Mouse (Mus musculus) embryonic facial prominence, embryonic 11.5 days (tissue): ENCODE results near the gene Olfr789. TPM values are rescaled to one million over a fixed set of nuclear protein-coding genes. Genes with fewer than 3 reads are reported as not detected.

ENCODE experiments used
- ATAC-seq: fragments of 200-750 bp; cut with Nextera tagmentation; replicated peaks from 2 replicates; pipeline ENCODE4 v1.8.0; 2017; ENCODE audit warnings: low read depth; ENCODE audit not compliant: insufficient number of reproducible peaks, low FRiP score, low TSS enrichment
- DNase-seq: peaks from one replicate; pipeline ENCODE4 v3.0.0-alpha.2; 2015; ENCODE audit warnings: low spot score
- H3K27ac ChIP-seq: fragments of 300-500 bp; sonication (generic); replicated peaks from 2 replicates; pipeline ENCODE4 v1.5.1; 2014; ENCODE audit warnings: mild to moderate bottlenecking, low read depth, low read length, control low read depth
- H3K27me3 ChIP-seq: fragments of 300-500 bp; sonication (generic); 2 replicates; pipeline ENCODE4 v1.6.1; 2014; ENCODE audit warnings: mild to moderate bottlenecking, low read length, moderate library complexity, mixed read lengths; ENCODE audit not compliant: control insufficient read depth, insufficient read depth
- H3K36me3 ChIP-seq: fragments of 300-500 bp; sonication (generic); replicated peaks from 2 replicates; pipeline ENCODE4 v1.6.1; 2014; ENCODE audit warnings: low read depth, mild to moderate bottlenecking, low read length, moderate library complexity, mixed read lengths; ENCODE audit not compliant: control insufficient read depth, insufficient read depth
- H3K4me1 ChIP-seq: fragments of 300-500 bp; sonication (generic); 2 replicates; pipeline ENCODE4 v1.6.1; 2014; ENCODE audit warnings: low read length, mixed read lengths; ENCODE audit not compliant: control insufficient read depth, insufficient read depth
- H3K4me2 ChIP-seq: fragments of 300-500 bp; sonication (generic); 2 replicates; pipeline ENCODE4 v1.6.1; 2014; ENCODE audit warnings: low read depth, mild to moderate bottlenecking, control low read depth, low read length, moderate library complexity
- H3K4me3 ChIP-seq: fragments of 300-500 bp; sonication (generic); 2 replicates; pipeline ENCODE4 v1.5.1; 2014; ENCODE audit warnings: low read depth, low read length, control low read depth
- H3K9ac ChIP-seq: fragments of 300-500 bp; sonication (generic); replicated peaks from 2 replicates; pipeline ENCODE4 v1.6.1; 2014; ENCODE audit warnings: mild to moderate bottlenecking, control low read depth, low read length
- H3K9me3 ChIP-seq: fragments of 300-500 bp; sonication (generic); replicated peaks from 2 replicates; pipeline ENCODE4 v1.6.1; 2016; ENCODE audit warnings: mild to moderate bottlenecking, low read length, inconsistent platforms, mixed read lengths; ENCODE audit not compliant: control insufficient read depth
- WGBS: fragments of 180-500 bp; shearing (Covaris S2); extraction: QIAGEN DNeasy Blood & Tissue Kit; methylation state at CpG from one replicate; pipeline ENCODE4 v1.1.7; 2014; 5-methylcytosine and 5-hydroxymethylcytosine counted together
- polyA plus RNA-seq: library from polyadenylated mRNA; unstranded; fragments of >200 nt; fragmentation: Nextera tagmentation; extraction: Ambion mirVana; gene quantifications from 2 replicates; pipeline ENCODE4 v1.2.1, GENCODE M21; 2014

The Olfr789 gene
- polyA plus RNA-seq, 1 experiment from 2014 or later, result not detected

- Histone ChIP-seq H3K9me3 (no peaks in the 10 kb centered on the region), H3K27me3 (no peaks in the 10 kb centered on the region), H3K4me2 (no peak within 1 kb of the TSS), H3K36me3 (no peaks in the 10 kb centered on the region), H3K9ac (no peak within 1 kb of the TSS), H3K27ac (no peak within 1 kb of the TSS), H3K4me1 (no peaks in the 10 kb centered on the region), H3K4me3 (no peak within 1 kb of the TSS)
- DNase-seq (no peak), ATAC-seq (no peak)
- WGBS, result 81% methylated on average over 1 of the region's 1 CpGs
Measured at GRCm38 (mm10) chr10:129538862-129539261, 54.3 kb downstream of the Olfr789 start, which contains the start of gene Olfr792. Olfr792 (plus strand) TSS chr10:129539162.

Other genes with a start within 250 kb of the Olfr789 start
- gene Olfr774, start 248.5 kb upstream of the Olfr789 start, polyA plus RNA-seq, result not detected in 2 replicates
- gene Olfr775, start 236.3 kb upstream of the Olfr789 start, polyA plus RNA-seq, result not detected in 2 replicates
- not detected in 2 replicates for gene Olfr776, start 225.6 kb upstream of the Olfr789 start, polyA plus RNA-seq
- not detected in 2 replicates for gene Olfr777, start 213.3 kb upstream of the Olfr789 start, polyA plus RNA-seq
- gene Olfr780, start 166.6 kb upstream of the Olfr789 start, polyA plus RNA-seq, result not detected in 2 replicates
- not detected in 2 replicates for gene Olfr781, start 155.9 kb upstream of the Olfr789 start, polyA plus RNA-seq
- gene Olfr782, start 135.9 kb upstream of the Olfr789 start, polyA plus RNA-seq, result not detected in 2 replicates
- gene Olfr784, start 100.7 kb upstream of the Olfr789 start, polyA plus RNA-seq, result not detected in 2 replicates
- not detected in 2 replicates for gene Olfr785, start 79.3 kb upstream of the Olfr789 start, polyA plus RNA-seq
- gene Olfr786, start 57.4 kb upstream of the Olfr789 start, polyA plus RNA-seq, result not detected in 2 replicates
- gene Olfr787, start 22.9 kb upstream of the Olfr789 start, polyA plus RNA-seq, result not detected in 2 replicates
- gene Olfr788, start 13.8 kb upstream of the Olfr789 start, polyA plus RNA-seq, result not detected in 2 replicates
- not detected in 2 replicates for gene Olfr790, start 13.7 kb downstream of the Olfr789 start, polyA plus RNA-seq
- gene Olfr791, start 37.0 kb downstream of the Olfr789 start, polyA plus RNA-seq, result not detected in 2 replicates
- gene Olfr792, start 54.4 kb downstream of the Olfr789 start, polyA plus RNA-seq, result not detected in 2 replicates
- not detected in 2 replicates for gene Olfr794, start 82.9 kb downstream of the Olfr789 start, polyA plus RNA-seq
- gene Olfr796, start 127.8 kb downstream of the Olfr789 start, polyA plus RNA-seq, result not detected in 2 replicates
- not detected in 2 replicates for gene Olfr798, start 143.2 kb downstream of the Olfr789 start, polyA plus RNA-seq
- not detected in 2 replicates for gene Olfr799, start 152.7 kb downstream of the Olfr789 start, polyA plus RNA-seq
- gene Olfr800, start 172.9 kb downstream of the Olfr789 start, polyA plus RNA-seq, result not detected in 2 replicates
- gene Olfr801, start 189.1 kb downstream of the Olfr789 start, polyA plus RNA-seq, result not detected in 2 replicates
- not detected in 2 replicates for gene Olfr802, start 203.4 kb downstream of the Olfr789 start, polyA plus RNA-seq
- not detected in 2 replicates for gene Olfr803, start 209.5 kb downstream of the Olfr789 start, polyA plus RNA-seq
- not detected in 2 replicates for gene Olfr804, start 218.5 kb downstream of the Olfr789 start, polyA plus RNA-seq
- not detected in 2 replicates for gene Olfr805, start 244.6 kb downstream of the Olfr789 start, polyA plus RNA-seq